Mouse (Mus musculus) layer of hippocampus, adult 8-10 months (tissue): ENCODE data around the gene Gm38394. TPM values are rescaled to one million over a fixed set of nuclear protein-coding genes. Genes with fewer than 3 reads are reported as not detected.

ENCODE experiments used
- DNase-seq, 2 experiments: peaks; one replicate each; pipeline ENCODE4 v3.0.0; 2022; ENCODE audit warnings: low spot score in 2 of 2
- total RNA-seq, 4 experiments: library from RNA; stranded (reverse); gene quantifications; 2 replicates each; pipeline ENCODE4 v1.2.4; 2022

The Gm38394 gene
- total RNA-seq, 4 experiments from 2014 or later, result 21.9 to 34.1 (median 30.1) TPM

DNA sequence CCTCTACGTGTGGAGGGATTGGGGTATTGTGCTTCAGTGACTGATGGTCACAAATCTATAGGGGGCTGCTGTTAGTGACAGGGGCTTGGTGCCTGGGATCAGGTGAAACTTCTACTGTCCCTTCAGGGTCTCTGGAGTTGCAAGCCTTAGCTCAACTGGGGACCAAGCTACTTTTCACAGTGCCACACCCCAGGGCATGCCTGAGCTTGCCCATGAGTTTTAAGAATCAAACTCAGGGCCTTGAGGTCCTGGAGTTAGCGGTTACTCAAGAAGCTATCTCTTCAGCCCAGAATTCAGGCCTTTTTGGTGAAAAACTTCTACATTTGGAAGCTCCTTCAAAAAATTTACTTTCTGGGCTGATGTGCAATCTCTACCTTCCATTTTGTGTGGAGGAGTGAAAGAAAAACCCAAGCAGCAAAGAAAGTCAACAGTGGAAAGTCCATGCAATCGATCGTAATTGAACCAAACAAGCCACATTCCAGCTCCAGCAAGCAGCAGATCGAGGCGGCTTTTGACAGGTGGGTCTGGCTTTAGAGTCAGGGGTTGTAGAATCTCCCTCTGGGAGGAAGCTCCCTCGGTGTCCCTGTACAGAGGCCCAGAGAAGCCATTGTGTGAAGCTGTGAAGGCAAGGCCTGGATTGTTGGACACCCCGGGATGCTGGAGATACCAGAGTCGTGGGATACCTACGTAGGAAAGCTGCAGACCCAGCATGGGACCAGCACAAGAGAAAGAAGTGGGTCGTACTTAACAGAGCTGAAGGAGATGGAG is 3.3 kb upstream of the Gm38394 start:
- DNase-seq, result no peak

DNA sequence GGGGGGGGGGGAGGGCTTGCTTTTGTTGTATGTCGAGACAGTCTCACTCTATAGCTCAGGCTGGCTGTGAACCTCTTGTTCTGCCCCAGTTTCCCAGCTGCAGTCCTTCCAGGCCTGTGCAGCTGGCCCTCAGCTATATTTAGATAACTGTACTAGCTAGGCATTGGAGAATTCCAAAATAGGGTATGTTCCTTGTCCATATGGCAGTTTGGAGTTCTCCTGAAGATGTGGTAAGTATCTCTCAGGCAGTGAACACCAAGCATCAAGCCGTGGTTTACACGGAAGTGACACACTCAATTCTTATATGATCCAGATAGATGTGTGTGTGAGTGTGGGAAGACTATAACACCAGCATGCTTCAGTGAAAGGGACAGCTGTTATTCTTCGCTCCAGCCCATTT is 2.3 kb upstream of the Gm38394 start:
- DNase-seq, result no peak

DNA sequence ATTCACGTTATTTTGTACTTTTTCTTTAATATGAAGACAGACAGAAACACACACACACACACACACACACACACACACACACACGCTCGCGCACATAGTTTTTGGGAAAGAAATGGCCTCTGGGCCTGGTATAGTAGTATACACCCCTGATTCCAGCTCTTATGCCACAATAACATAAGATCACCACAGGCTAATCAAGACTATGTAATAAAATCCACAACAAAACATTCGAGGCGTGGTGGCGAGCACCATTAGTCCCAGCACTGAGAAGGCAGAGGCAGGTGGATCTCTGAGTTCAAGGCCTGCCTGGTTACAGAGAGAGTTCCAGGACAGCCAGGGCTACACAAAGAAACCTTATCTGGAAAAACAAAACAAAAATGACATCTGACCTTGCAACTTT is 1.8 kb upstream of the Gm38394 start:
- DNase-seq, result no peak

DNA sequence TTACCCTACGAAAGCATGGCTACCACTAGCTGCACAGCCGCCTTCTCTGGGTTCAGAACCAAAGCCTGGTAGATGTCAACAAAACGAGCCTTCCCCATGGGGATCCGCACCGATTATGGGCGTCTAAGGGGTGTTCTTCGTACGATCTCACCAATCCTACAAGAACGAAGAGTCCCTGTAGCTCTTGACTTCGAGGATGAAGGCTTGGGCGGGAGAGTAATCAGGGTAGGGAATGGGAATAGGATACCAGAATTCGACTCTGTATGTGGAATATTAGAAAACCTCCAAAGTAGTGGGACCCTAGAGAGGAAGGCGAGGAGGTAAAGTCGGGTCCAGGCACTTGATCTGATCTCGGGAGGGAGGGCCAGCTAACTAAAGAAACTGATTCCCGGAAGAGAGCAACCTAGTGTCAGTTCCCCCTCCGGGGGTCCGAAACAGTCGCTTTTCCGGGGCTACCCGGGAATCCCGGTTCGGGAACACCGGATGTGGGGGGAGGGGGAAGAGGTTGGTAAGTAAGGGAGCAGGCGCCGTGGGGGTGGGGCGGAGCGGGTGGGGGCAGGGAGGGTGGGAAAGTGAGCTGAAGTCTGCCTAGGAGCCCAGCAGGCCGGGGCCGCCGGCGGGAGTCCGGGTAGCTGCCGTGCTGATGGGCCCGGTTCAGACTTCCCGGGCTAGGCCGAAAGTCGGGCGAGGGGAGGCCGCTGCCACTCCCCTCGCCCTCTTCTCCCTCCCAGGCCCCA is 484 bp downstream of the Gm38394 start, which contains the start of gene Zbed6:
TSS of gene Zbed6 (minus strand) at position 420 of the 737 bp plus-strand sequence.
- peak; percentile 48 to 53 for DNase-seq

DNA sequence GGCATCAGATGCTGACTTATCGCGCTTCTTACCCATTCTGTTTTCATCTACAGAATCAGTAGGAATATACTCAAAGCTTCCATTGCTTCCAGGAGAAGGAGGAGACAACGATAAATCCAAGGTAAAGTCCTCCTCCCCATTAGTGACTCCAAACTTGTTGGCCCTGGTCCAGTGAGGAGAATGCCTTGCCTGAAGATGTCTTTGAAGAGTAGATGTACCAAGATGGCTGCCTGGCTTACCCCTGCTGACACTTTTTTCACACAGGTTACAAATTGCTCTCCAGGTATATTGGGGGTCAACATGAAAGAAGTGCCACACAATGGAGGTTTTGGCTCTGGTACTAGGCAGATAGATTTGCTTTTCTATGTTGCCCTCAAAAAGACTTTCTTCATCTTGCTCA is 2.2 kb downstream of the Gm38394 start:
- no peak for DNase-seq

DNA sequence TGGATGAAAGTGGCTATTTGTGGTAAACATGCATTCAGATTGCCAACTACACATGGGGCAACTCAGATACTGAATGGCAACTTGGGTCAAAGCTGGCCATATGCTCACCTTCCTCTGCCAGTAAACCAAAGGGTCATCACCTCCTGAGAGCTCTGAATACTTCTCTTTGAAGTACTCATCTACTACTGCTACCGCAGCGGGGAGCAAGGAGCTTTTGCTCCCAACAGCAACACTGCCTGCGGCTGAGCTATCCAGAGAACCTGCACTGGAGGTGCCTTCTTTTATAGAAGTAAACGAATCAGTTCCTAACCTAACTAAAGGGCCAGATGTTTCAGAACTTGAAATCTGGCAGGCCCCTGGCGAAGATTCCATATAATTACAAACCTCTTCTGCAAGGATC is 4.3 kb downstream of the Gm38394 start:
- no peak for DNase-seq

DNA sequence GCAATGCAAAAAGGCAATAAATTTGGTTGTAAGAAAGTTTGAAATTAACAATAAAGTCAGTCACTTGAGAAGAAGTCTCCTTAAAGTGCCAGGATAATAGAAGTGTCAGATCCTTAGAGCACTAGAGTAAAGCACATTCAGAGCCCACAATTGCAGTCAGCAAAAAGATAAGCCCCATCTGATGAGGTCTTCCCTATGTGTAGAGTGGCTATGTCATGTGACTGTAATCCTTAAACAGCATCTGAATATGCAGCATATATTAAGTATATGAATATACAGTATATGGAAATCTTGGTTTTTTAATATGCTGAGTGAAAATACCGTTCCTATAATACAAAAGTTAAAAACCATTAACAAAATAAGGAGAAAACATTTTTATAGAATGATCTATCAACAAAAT is 8.1 kb downstream of the Gm38394 start:
- DNase-seq, result no peak

DNA sequence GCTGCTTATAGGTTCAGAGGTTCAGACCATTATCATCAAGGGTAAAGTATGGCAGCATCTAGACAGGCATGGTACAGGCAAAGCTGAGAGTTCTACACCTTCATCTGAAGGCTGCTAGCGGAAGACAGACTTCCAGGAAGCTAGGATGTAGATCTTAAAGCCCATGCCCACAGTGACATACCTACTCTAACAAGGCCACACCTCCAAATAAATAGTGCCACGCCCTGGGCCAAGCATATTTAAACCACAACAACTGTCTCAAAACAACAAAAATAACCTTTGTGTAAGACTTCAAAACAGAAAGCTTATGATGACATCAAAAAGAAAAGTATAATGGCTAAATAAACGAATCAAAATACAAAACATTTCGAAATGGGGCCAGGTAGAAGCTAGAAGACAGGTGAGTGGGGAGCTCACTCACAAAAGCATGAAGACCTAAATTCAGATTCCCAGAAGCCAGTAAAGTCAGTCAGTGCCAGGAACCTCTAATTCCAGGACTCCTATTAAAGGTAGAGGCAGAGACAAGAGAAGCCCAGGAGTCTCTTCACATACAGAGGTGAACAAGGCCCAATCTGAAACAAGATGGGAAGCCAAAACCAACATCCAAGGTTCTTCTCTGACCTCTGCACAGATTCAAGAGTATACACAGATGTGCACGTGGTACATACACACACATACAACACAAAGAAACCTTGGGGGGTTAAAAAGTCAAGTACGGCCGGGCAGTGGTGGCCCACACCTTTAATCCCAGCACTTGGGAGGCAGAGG is 10.6 kb downstream of the Gm38394 start:
- no peak for DNase-seq

DNA sequence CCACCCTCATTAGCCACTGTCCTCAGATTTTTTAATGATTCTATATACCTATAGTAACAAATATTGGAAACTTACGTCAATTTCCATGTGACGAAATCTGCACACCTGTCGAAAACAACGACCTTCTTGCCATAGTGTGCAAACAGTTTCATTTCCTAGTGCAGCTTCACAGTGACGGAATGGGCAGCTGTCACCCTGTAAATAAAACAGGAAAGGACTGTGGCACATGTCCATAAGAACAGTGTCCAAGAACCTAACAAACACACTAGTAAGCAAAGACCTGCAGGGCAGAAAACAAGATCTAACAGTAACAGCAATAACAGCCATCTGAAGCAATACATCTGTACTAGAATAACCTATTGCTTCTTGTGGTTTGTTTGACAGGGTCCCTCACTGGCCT is 15.5 kb downstream of the Gm38394 start:
- no peak for DNase-seq

DNA sequence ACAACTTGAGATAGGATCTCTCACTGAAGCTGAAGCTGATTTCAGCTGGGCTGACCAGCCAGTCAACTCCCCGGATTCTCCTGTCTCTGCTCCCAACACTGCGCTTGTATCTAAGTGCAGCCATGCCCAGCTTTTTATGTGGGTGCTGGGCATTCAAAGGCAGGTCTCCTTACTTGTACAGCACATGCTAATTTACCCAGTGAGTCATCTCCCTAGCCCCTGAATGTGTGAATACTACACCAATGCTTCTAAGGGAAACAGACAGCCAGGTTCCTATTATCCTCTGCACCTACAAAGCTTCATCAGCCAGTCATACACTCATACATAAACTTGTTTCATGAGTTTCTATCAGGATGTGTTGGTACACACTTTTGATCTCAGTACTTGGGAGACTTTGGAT is 20.0 kb downstream of the Gm38394 start:
- no peak for DNase-seq

DNA sequence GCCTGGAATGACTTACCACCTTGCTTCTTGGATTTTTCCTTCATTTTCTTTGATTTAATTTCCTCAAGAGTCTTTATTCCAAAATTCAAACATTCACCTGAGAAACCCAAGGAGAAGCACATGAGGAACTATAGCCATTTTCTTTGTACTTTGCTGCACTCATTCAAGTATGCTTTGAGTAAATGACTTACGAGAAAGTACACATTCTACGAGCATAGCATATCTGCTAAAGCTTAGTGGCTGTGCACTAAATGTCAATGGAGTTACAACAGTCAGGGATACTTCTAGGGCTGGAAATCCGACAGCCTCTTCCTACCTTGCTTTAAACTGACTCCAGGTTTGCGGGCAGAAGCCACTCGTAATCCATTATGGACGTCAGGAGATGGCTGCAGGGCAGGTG is 22.6 kb downstream of the Gm38394 start:
- DNase-seq, result no peak

DNA sequence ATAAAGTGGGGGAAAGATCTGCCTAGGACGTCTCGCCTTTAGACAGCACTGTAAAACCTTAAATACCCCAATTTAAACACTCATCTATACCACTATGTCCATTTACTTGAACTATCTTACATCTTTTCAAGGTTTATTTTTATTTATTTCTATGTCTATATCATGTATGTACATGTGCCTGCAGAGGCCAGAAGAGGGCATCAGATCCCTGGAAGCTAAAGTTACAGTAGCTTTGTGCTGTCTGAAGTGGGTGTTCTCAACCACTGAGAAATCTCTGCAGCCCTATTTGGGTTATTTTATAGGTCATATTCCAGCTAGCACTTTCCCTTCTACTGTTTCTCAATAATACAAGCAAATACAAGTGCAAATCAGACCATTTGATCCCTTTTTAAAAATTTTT is 28.9 kb downstream of the Gm38394 start:
- no peak for DNase-seq

DNA sequence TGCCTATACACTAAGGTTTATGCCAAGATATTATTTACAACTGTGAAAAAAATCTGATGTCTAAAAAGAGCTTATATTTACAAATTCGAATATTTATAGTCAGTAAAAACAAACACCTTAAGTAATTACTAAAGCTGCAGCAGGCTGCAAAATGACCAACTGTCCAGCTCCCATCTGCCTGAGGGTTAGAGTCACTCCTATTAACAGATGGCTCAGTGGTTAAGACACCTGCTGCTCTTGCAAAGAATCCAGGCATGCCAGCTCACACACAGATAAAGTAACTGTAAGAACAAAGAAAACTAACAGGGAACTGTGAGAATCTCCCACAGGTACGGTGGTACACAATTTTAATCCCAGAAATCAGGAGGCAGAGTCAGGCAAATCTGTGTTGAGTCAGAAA is 36.1 kb downstream of the Gm38394 start:
- DNase-seq, result no peak

DNA sequence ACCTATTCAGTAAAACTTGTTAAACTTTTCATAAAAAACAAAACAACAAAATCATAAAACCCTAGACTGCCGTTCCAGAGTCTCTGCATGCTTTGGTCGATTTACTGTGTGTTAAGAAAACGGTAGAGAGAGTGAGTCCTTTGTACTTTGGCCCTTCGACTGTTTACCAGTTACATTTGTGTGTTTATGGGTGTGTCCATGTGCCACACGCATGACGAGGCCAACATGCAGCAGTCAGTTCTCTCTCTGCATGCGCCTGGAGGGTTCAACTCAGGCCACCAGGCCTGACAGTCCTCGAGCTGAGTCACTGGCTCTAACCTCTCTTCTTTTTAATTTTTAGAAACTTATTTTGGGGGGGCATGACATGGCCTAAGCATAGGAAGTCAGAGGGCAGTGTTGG is 42.8 kb downstream of the Gm38394 start:
- DNase-seq, result no peak

DNA sequence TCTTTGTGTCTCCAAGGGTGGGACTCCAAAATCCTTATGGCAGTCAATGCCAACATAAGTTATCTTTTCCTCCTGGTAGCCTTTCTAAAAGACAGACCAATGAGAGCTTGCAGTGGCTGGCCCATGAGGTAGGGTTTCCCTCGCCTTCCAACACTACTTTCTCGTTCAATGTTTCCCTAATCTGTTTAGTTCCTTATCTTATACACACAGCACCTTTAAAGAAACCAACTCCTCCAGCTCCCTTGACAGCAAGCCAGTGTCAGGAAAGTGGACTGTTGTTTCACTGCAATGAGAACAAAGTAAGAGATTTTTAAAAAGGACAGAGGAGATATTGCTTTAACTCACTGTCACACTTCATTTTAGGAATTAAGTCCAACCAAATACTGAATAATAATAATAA is 43.2 kb downstream of the Gm38394 start:
- DNase-seq, result no peak

DNA sequence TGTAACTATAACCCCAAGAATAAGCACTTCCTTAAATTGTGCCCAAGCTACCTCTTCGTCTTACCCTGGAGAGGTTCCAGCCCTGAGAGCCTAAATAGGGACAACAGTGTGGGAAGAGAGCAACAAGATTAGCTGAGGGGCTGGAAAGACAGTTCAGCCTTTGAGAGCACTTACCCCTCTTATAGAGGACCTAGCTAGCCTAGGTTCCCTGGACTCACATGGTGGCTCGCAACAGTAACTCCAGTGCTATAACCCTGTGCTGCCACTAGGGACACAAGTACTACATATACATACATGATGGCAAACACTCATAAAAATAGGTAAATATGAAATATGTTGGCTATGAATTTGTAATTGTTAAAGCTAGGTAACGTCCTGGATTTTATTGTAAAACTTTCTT is 47.3 kb downstream of the Gm38394 start:
- DNase-seq, result no peak

DNA sequence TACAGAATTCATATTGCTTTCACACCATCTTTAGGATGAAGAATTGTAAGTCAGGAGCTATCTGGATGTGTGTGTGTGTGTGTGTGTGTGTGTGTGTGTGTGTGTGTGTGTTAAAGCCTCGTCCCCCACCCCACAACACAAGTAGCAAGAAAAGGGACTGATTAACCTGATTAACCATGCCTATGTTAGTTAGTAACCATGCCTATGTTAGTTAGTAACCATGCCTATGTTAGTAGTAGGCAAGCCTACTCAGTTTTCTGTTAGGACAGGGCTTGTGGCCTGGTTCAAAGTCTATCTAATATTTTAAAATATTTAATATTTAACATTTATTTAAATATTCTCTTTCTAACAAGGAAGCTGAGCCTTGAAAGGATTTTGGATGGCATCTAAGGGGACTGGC is 49.7 kb downstream of the Gm38394 start:
- DNase-seq, result no peak

DNA sequence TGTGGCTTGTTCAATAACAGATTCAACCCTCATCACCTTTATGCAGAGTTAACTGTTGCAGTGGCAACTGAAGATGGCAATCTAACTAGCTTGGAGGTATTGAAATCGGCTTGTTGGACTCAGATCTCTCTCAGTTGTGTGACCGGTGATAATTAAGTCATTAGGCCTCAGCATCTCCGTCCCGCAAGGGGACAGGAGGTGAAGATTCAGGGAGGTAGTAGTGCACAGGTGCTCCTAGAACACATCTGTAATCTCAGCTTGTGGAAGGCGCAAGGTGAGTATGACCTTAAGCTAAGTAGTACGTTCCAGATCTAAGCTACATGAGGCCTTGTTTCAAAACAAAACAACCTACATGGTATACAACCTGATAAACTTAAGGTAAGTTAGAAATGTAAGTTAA is 50.5 kb downstream of the Gm38394 start:
- no peak for DNase-seq

DNA sequence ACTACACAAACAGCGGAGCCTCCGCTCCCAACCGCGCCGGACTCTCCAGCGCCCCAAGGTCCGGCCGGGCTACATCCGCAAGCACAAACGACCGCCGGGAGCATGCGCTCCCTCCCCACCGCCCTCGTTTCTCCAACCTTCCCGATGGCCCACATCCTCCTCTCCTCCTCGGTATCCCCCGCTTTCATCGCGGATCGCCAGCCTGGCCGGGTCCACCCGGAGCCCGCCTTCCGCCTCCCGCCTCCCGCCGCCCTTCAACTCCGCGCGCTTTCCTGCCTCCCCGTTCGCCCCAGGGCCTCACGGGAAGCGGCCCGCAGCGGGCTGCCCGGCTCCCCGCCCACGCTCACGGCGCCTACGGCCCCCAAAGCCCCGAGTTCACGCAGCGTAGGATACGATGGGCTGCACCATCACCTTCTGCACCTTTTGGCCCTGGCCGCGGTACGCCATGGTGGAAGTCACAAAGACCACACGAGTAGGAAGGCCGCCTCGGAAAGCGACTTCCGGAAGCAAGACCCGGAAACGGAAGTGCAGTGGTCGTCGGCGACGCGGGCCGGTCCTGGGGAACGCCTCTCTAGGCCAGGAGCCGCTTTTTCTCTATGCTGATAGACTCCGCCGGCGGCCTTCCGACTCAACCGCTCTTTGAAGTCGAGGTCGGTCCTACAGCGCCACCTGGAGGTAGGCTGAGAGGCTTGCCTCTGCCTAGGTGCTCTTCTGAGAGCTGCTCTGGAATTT is 51.2 kb downstream of the Gm38394 start, which contains the start of gene Snrpe:
TSS of gene Snrpe (minus strand) at position 521 of the 732 bp plus-strand sequence.
- peak; percentile 93 to 94 for DNase-seq

DNA sequence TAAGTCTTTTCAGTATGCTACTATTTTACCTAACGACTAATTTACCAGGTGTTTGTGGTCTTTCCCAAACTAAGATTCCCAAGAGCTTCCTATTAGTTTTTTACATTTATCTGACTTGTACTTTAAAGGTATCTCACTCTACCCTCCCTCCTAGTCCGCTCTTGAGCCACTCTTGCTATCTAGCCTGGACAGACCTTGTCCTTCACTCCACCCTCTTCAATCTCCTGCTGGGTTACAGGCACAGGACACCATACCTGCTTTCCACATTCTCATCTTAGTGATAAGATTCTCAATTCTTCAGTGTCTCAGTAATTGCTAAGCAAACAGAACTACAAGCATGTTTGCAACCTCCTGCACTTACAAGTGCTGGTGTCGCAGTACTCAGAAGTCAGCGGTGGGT is 57.9 kb downstream of the Gm38394 start:
- DNase-seq, result no peak

DNA sequence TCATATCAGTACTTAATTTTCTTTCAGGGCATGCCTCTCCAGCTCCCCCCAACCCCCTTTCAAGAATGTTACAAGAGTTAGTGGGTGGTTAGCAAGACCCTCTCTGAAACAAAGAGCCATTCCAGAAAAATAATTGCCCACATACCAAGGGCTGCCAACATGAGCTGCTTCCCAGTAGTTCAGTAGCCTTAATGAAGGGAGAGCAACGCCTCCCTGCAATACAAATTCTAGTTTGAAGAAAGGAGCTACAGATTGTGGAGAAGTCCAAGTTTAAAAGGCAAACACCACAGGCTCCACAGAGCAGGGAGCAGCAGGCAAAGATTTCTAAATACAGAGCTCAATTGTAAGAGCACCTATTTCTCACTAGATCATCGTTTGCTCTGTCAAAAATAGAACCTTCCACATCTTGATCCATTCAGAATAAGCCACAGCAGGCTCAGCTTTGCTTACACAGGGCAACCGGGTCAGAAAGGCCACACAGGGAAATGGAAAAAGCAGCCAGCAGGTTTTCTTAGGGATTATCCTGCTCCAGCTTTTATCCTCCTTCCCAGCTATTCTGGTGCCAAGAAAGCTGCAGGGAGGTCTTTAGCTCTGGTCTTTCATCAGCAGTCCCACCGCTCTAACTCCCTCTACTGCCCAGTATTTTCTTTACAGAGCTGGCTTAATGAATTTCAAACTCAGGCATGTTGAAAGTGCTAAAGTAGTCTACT is 64.7 kb downstream of the Gm38394 start:
- peak; percentile 21 to 36 for DNase-seq
